Mouse (Mus musculus): Measurements from ENCODE around the gene Olfr804. TPM values are rescaled to one million over a fixed set of nuclear protein-coding genes. Genes with fewer than 3 reads are reported as not detected.

Olfr804 gene
- not detected in 2 replicates for total RNA-seq (2023)

DNA sequence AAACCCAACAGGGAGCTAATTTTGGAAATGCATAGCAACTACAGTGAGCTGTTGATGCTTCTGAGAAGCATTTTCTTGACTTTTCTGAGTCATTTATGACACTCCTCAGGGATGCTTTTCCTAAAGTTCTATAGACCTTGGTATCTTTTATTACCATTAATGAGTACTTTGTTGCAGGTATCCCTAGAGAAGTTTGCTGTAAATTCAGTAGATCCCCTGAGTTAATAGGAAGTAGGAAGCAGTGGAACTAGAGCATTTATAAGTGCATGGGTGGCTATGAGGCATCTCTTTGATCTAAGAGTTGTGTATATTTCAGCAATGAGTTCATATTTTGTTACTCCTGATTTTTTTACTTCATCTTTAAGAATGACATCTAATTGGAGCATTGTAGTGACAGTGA is at the start of gene Olfr804:
Gene Olfr804 (plus strand): TSS at position 301 of the 400 bp plus-strand sequence.

DNA sequence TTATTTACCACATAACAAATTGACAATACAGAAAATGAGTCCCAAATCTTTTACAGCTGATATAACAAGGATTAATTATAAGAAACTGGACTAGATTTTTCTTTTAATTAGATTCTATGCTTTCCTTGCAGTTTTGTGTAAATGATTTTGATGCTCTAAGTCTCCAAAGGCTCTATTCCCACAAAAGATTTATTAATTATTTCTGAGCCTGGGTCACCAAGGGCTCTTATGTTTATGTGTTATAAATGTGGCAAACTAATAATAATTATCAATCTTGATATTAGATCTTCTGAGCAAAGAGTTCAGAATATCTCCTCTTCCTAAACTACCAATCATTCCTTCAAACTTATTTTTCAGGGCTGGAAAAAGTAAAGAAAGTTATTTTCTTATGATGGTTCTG is 45.6 kb upstream of the Olfr804 start, which contains the start of gene Olfr800:
Gene Olfr800 (plus strand): TSS at position 301 of the 400 bp plus-strand sequence.

DNA sequence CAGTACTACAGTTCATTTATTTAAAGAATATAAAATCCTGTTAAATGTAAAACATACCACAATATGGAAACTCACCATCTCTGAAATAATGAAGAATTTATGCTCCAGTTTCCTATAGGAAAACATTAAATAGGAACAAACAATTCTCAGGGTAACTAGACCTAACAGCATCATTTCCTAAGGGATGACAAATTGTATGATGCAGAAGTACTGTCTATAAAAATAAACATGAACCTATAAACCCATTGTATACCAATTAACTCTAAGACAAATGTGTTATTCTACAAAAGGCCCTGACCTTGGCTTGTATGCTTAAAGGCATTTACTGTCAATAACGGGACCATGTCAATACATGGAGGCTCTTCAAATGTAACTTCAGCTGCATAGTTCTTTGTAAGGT is 29.2 kb upstream of the Olfr804 start, which contains the start of gene Olfr801:
Gene Olfr801 (minus strand): TSS at position 101 of the 400 bp plus-strand sequence.

DNA sequence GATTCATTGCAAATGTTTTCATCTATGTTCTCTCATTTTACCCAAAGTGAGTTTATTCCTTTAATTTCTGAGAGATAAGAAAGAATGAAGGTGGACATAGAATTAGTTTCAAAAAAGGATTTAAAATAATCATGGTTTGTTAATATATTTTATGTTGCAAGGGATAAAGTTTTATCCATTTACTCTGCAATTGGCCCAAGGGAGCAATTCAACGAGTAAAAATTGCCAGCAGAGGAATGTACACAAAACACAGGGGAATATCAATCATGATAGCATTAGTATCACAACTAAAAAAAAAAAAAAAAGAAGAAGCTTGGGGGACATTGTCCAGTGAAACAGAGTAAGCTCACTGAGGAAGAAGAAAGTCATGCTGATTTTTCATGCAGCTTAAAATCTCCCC is 14.9 kb upstream of the Olfr804 start, which contains the start of gene Olfr802:
Gene Olfr802 (minus strand): TSS at position 101 of the 400 bp plus-strand sequence.

DNA sequence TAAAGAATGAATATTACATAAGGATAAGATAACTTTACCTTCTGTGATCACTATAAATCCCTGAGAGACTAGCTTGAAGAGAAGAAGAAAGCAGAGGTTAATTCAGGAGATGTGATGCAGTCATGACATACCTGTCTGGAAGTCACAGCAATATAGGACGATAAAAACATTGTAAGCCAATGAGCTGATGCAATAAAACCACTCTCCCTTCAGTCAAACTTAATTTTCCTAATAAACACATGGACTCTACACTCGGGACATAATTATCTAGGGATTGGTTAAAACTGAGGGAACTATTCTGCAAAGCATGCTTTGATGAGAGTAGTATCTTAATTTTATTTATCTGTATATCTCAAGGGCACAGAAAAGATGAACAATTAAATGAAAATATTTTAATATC is 8.8 kb upstream of the Olfr804 start, which contains the start of gene Olfr803:
Gene Olfr803 (minus strand): TSS at position 101 of the 400 bp plus-strand sequence.

DNA sequence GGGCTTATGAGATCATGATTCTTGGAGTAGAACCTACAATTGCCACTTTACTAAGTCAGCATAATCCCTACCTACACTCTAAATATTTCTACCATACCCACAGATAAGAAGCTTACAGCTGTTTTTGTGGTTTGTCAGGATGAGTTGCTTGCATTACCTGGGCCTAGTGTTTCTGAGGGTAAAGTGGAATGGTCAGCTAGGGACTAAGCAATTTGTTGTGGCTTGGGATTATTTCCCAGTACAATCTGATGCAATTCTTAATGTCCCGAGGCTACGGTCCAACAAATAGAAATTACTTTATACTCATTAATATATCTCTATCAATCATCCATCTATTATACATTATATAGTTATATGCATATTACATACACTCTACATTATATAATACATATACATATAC is 26.3 kb downstream of the Olfr804 start, which contains the start of gene Olfr805:
Gene Olfr805 (minus strand): TSS at position 101 of the 400 bp plus-strand sequence.

DNA sequence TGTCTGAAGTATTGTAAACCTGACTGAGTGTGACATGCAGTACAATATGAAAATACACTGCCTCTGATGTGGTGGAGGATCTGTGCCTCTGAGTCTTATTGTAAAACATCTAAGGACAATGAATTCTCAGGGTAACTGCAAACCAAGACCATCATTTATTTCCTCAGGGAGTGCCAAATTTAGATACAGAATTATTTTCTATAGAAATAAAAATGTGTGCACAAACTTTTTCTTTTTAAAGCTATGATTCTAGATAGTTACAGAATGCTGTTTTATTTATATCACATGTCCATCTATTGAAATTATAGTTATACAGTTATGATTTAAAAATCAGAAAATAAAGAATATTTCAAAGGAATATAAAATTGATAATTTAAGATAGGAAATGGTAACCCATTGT is 38.8 kb downstream of the Olfr804 start, which contains the start of gene Olfr806:
Gene Olfr806 (minus strand): TSS at position 101 of the 400 bp plus-strand sequence.

DNA sequence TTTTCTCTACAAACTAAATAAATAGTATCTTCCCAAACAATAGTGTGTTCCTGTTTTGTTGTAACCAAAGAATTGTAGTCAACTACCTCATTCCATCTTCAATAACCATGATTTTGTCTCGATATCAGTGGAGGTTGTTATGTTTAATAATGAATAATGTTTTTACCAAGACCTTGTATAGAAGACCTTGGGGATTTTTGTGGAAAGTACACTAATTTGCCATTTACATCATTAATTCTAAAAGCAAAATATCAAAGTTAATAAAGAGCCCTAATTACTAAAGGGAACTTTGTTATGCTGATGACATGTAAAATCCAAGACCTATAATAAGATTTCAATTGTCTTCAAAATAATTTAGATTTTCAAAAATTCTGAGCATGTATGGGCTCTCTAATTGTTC is 54.7 kb downstream of the Olfr804 start, which contains the start of gene Olfr807:
Gene Olfr807 (minus strand): TSS at position 101 of the 400 bp plus-strand sequence.

Other genes with a start within 250 kb of the Olfr804 start
- not detected in 2 replicates for gene Olfr787, start 241.3 kb upstream of the Olfr804 start, total RNA-seq (2023)
- gene Olfr788, start 232.2 kb upstream of the Olfr804 start, total RNA-seq (2023) = not detected in 2 replicates
- 0.09 TPM in 1 of 2 replicates, not detected in the other for gene Olfr789, start 218.5 kb upstream of the Olfr804 start, total RNA-seq (2023)
- gene Olfr790, start 204.7 kb upstream of the Olfr804 start, total RNA-seq (2023) = not detected in 2 replicates
- not detected in 2 replicates for gene Olfr791, start 181.4 kb upstream of the Olfr804 start, total RNA-seq (2023)
- not detected in 2 replicates for gene Olfr792, start 164.0 kb upstream of the Olfr804 start, total RNA-seq (2023)
- not detected in 2 replicates for gene Olfr794, start 135.6 kb upstream of the Olfr804 start, total RNA-seq (2023)
- gene Olfr796, start 90.6 kb upstream of the Olfr804 start, total RNA-seq (2023) = not detected in 2 replicates
- gene Olfr798, start 75.3 kb upstream of the Olfr804 start, total RNA-seq (2023) = not detected in 2 replicates
- gene Olfr799, start 65.7 kb upstream of the Olfr804 start, total RNA-seq (2023) = not detected in 2 replicates
- gene Olfr800, start 45.5 kb upstream of the Olfr804 start, total RNA-seq (2023) = not detected in 2 replicates
- gene Olfr801, start 29.3 kb upstream of the Olfr804 start, total RNA-seq (2023) = not detected in 2 replicates
- gene Olfr802, start 15.0 kb upstream of the Olfr804 start, total RNA-seq (2023) = not detected in 2 replicates
- gene Olfr803, start 8.9 kb upstream of the Olfr804 start, total RNA-seq (2023) = not detected in 2 replicates
- gene Olfr805, start 26.2 kb downstream of the Olfr804 start, total RNA-seq (2023) = not detected in 2 replicates
- gene Olfr806, start 38.7 kb downstream of the Olfr804 start, total RNA-seq (2023) = not detected in 2 replicates
- gene Olfr807, start 54.6 kb downstream of the Olfr804 start, total RNA-seq (2023) = not detected in 2 replicates
- gene Olfr808, start 62.3 kb downstream of the Olfr804 start, total RNA-seq (2023) = not detected in 2 replicates
- gene Olfr809, start 71.4 kb downstream of the Olfr804 start, total RNA-seq (2023) = not detected in 2 replicates
- gene Olfr810, start 91.7 kb downstream of the Olfr804 start, total RNA-seq (2023) = not detected in 2 replicates
- gene Olfr811, start 101.2 kb downstream of the Olfr804 start, total RNA-seq (2023) = not detected in 2 replicates
- gene Olfr812, start 142.9 kb downstream of the Olfr804 start, total RNA-seq (2023) = not detected in 2 replicates
- gene Olfr813, start 152.2 kb downstream of the Olfr804 start, total RNA-seq (2023) = not detected in 2 replicates
- gene Olfr814, start 176.6 kb downstream of the Olfr804 start, total RNA-seq (2023) = not detected in 2 replicates
- not detected in 2 replicates for gene Olfr815, start 202.7 kb downstream of the Olfr804 start, total RNA-seq (2023)
- not detected in 2 replicates for gene Olfr816, start 212.4 kb downstream of the Olfr804 start, total RNA-seq (2023)
- gene Olfr818, start 245.9 kb downstream of the Olfr804 start, total RNA-seq (2023) = not detected in 2 replicates

Data from neutrophil, adult 65 days (primary cell).